ENCODE assay signal across 9 mouse cellular contexts in genomic region chr13:29014066-29014826, GRCm38 (mm10).
DNase-seq lines count a peak whose midpoint lies in the region; ATAC-seq lines count a peak whose summit lies in the region.
"Had no signal": no experiment of that assay in that cellular context is flagged by ENCODE, and none has a peak within 500 bp of the region (broad histone marks: within the 10 kb centered on the region; RNA-seq: fewer than 3 reads in every experiment).

No protein-coding gene starts in this region.

- ATAC-seq in hindbrain, embryonic 12.5 days (ENCODE audit: low FRiP score): peak; percentile 45
- peak; percentile 51 for ATAC-seq in midbrain, embryonic 13.5 days

- no peak overlapping the region for H3K4me3 ChIP-seq in hindbrain, embryonic 12.5 days
- H3K4me3 ChIP-seq in midbrain, embryonic 13.5 days (replicated peaks): peak overlapping the region; percentile 28
- H3K4me3 ChIP-seq: myocyte had no signal

- no peaks in the 10 kb centered on the region for H3K36me3 ChIP-seq in hindbrain, embryonic 12.5 days
- no peaks in the 10 kb centered on the region for H3K36me3 ChIP-seq in midbrain, embryonic 13.5 days

- no peaks in the 10 kb centered on the region for H3K27me3 ChIP-seq in hindbrain, embryonic 12.5 days
- no peaks in the 10 kb centered on the region for H3K27me3 ChIP-seq in midbrain, embryonic 13.5 days

- peak overlapping the region; percentile 84 for H3K27ac ChIP-seq in hindbrain, embryonic 12.5 days
- H3K27ac ChIP-seq in midbrain, embryonic 13.5 days: peak overlapping the region; percentile 94

- 73% methylated on average over 15 of the region's 15 CpGs for WGBS in hindbrain, embryonic 12.5 days
- WGBS in midbrain, embryonic 13.5 days: 52% methylated on average over 15 of the region's 15 CpGs

- H3K9me3 ChIP-seq in hindbrain, embryonic 12.5 days (replicated peaks): no peaks in the 10 kb centered on the region
- no peaks in the 10 kb centered on the region for H3K9me3 ChIP-seq in midbrain, embryonic 13.5 days

- peak overlapping the region; percentile 45 for H3K4me2 ChIP-seq in hindbrain, embryonic 12.5 days (replicated peaks)
- H3K4me2 ChIP-seq in midbrain, embryonic 13.5 days (replicated peaks): peak overlapping the region; percentile 48

- H3K9ac ChIP-seq in hindbrain, embryonic 12.5 days: 0 out of 2 replicates have a peak overlapping the region, but pooled peaks have one; percentile 18
- H3K9ac ChIP-seq in midbrain, embryonic 13.5 days (replicated peaks): peak overlapping the region; percentile 36

- H3K4me1 ChIP-seq in hindbrain, embryonic 12.5 days: peaks cover 17% of the 10 kb centered on the region
- peaks cover 42% of the 10 kb centered on the region for H3K4me1 ChIP-seq in midbrain, embryonic 13.5 days (replicated peaks)

- DNase-seq in Muller cell, postnatal 12 days (ENCODE audit: inconsistent ontology term): peak; percentile 75
- DNase-seq in cerebellum, adult 9-10 months: peak; percentile 22
- DNase-seq in lung, postnatal 14 days: no peak
- DNase-seq in heart, adult 11 months: no peak
- DNase-seq in kidney, adult 8-10 months: no peak
- no peak for DNase-seq in spleen, adult 12 weeks (ENCODE audit: low spot score)

Comparison
In these comparisons a context has a peak if more than half of its experiments do, and no peak if none do; other contexts are left out.
1. DNase-seq: peak in Muller cell, postnatal 12 days (single experiment) and cerebellum, adult 9-10 months (single experiment); none in lung, postnatal 14 days (single experiment), heart, adult 11 months (single experiment), kidney, adult 8-10 months (0 of 2) and spleen, adult 12 weeks (single experiment).